Mouse (Mus musculus): ENCODE data around the gene Nsun7. TPM values are rescaled to one million over a fixed set of nuclear protein-coding genes. Genes with fewer than 3 reads are reported as not detected.

The Nsun7 gene
- polyA plus RNA-seq (2012; rRNA removed): 0.02 and 0.04 TPM in 2 replicates

DNA sequence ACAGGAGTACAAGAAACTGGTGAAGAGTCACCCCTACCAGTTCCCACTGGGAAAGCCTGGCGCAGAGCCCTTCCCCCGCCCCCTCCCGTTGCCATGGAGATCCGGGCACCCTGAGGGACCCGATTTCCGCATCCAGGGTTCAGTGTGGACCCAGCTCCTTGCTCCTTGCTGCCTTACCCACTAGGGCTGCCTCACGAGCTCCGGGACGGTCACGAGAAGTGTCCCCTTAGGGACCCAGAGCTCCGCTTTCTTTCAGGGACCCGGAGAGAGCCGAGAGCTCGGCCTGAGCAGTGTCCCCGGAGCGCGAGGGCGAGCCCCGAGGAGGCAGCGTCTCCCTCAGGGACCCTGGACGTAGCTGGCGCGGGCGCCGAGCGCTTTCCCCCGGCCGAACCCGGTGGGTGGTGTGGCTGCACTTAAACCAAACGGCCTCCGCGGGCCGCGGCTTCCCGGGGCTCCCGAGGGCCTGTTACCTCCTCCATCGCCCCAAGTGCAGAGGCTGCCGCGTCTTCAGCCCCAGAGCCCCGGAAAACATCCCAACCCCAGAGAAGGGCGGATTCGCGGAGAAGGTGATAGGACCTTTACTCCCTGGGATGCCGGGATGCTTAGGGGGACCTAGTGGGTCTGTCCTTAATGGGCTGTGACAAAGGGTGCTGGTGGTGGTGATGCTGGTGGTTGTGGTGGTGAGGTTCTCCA is at the start of gene Nsun7:
Gene Nsun7, plus strand, starts transcription at position 142 of the 693 bp plus-strand sequence.
- peak within 1 kb of the TSS; percentile 39; the same call in 1 of the 2 replicates for H3K4me3 ChIP-seq (ENCODE audit: extremely low read depth, insufficient read depth, insufficient read length)
- DNase-seq (ENCODE audit: low read depth in 1 of 2, low spot score in 2 of 2): peak in 1 of 2 experiments; percentile 7
- H3K4me1 ChIP-seq (ENCODE audit: control insufficient read depth, insufficient read depth, insufficient read length): 0 out of 2 replicates have a peak, but pooled peaks cover 2% of the 10 kb centered on the region
- no peak within 1 kb of the TSS for H3K27ac ChIP-seq (ENCODE audit: insufficient read depth, low read length)
- WGBS: 5% methylated on average over 44 of the region's 44 CpGs
- H3K27me3 ChIP-seq (ENCODE audit: control insufficient read depth, insufficient read depth, low read length): peaks cover 4% of the 10 kb centered on the region; the same call in 1 of the 2 replicates
- TF ChIP-seq CTCF (IDR thresholded peaks at IDR 0.05; ENCODE audit: extremely low read depth, insufficient read depth, insufficient read length, insufficient replicate concordance) (no peak), POLR2A (IDR thresholded peaks at IDR 0.05; ENCODE audit: low read depth, low read length) (no peak)
- H3K36me3 ChIP-seq (ENCODE audit: control insufficient read depth, insufficient read depth, low read length): no peaks in the 10 kb centered on the region

DNA sequence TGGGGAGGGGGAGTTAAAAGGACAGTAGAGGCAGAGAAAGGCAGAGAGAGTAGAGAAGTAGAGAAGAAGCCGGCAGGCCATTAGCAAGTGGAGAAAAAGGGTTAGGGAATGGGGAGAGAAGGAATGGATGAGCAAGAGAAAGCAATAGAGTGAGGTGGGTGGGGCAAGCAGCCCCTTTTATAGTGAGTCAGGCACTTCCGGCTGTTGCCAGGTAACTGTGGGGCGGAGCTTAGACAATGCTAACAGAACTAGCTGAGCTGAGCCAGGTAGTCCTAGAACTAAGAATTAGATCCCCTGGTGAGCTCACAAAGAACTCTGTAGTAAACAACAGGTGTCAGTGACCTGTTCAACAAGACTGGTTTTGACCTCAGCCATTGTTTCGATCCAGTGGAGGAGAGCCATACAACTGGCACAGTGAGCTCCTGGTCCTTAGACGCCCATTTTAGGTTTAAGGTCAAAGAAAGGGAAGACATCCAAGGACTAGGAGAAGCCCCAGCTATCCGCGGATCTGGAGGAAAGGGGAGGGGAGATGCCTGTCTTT is 45.2 kb upstream of the Nsun7 start:
- H3K27ac ChIP-seq (ENCODE audit: insufficient read depth, low read length): no peak overlapping the region
- no peak overlapping the region for H3K4me3 ChIP-seq (ENCODE audit: extremely low read depth, insufficient read depth, insufficient read length)
- 84% methylated on average over 7 of the region's 7 CpGs for WGBS
- no peaks in the 10 kb centered on the region for H3K4me1 ChIP-seq (ENCODE audit: control insufficient read depth, insufficient read depth, insufficient read length)
- no peaks in the 10 kb centered on the region for H3K36me3 ChIP-seq (ENCODE audit: control insufficient read depth, insufficient read depth, low read length)
- TF ChIP-seq CTCF (IDR thresholded peaks at IDR 0.05; ENCODE audit: extremely low read depth, insufficient read depth, insufficient read length, insufficient replicate concordance) (no peak), POLR2A (IDR thresholded peaks at IDR 0.05; ENCODE audit: low read depth, low read length) (no peak)
- H3K27me3 ChIP-seq (ENCODE audit: control insufficient read depth, insufficient read depth, low read length): no peaks in the 10 kb centered on the region
- DNase-seq (ENCODE audit: low read depth in 1 of 2, low spot score in 2 of 2): no peak

DNA sequence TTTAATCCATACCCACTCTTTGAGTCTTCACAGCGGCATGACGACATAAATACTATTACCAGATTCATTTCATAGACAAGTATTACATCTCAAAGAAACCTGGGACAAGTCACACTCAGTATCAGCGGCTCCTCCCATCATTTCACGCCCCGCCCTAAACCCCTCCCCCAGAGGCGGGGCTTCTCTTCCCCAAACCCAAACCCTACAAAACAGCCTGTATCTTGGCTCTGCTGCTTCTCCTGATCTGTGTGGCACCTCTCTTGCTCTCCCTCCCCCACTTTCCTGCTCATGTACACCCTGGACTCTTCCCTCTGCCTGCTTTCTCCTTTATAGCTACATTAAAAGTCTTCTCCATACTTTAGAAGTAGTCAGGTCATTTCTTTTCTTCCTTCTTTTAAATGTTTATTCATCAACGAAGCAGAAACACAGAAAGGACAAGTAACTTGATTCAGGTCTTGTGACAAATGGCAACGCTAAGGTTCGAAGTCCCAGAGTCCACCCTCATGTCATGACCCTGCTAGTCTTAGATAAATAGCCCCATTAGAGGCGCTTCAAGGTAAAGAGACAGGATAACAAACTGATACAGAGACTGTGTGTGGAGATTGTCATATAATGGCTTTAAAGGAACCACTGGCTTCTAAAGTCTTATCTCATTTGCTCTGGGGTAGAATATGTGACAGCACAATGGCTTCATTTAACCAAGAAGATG is 44.0 kb upstream of the Nsun7 start:
- H3K36me3 ChIP-seq (ENCODE audit: control insufficient read depth, insufficient read depth, low read length): no peaks in the 10 kb centered on the region
- H3K27ac ChIP-seq (ENCODE audit: insufficient read depth, low read length): no peak overlapping the region
- H3K4me3 ChIP-seq (ENCODE audit: extremely low read depth, insufficient read depth, insufficient read length): no peak overlapping the region
- no peaks in the 10 kb centered on the region for H3K27me3 ChIP-seq (ENCODE audit: control insufficient read depth, insufficient read depth, low read length)
- no peaks in the 10 kb centered on the region for H3K4me1 ChIP-seq (ENCODE audit: control insufficient read depth, insufficient read depth, insufficient read length)
- 78% methylated on average over 10 of the region's 10 CpGs for WGBS
- TF ChIP-seq CTCF (IDR thresholded peaks at IDR 0.05; ENCODE audit: extremely low read depth, insufficient read depth, insufficient read length, insufficient replicate concordance): no peak
- no peak for TF ChIP-seq POLR2A (IDR thresholded peaks at IDR 0.05; ENCODE audit: low read depth, low read length)
- DNase-seq (ENCODE audit: low read depth in 1 of 2, low spot score in 2 of 2): no peak

DNA sequence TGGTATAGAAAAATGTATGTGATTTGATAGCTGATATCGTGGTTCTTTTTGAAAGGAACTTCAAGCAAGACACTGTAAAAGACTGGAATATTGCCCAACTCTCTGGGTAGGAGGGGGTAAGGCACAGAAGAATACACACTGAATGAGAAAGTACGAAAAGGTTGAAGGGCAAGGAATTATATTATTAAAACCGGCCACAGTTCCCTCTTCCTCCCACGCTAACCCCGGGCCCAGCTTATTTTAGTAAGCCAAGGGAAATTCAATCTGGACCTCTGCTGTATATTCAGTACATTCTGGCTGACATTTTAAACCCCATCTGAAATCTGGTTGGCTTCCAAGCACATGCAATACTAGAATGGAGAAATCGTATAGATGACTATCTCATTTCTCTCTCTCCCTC is 40.0 kb upstream of the Nsun7 start:
- H3K4me3 ChIP-seq (ENCODE audit: extremely low read depth, insufficient read depth, insufficient read length): no peak overlapping the region
- H3K4me1 ChIP-seq (ENCODE audit: control insufficient read depth, insufficient read depth, insufficient read length): no peaks in the 10 kb centered on the region
- TF ChIP-seq POLR2A (IDR thresholded peaks at IDR 0.05; ENCODE audit: low read depth, low read length): no peak
- TF ChIP-seq CTCF (IDR thresholded peaks at IDR 0.05; ENCODE audit: extremely low read depth, insufficient read depth, insufficient read length, insufficient replicate concordance): no peak
- no peaks in the 10 kb centered on the region for H3K36me3 ChIP-seq (ENCODE audit: control insufficient read depth, insufficient read depth, low read length)
- 69% methylated on average over 6 of the region's 6 CpGs for WGBS
- H3K27me3 ChIP-seq (ENCODE audit: control insufficient read depth, insufficient read depth, low read length): no peaks in the 10 kb centered on the region
- no peak overlapping the region for H3K27ac ChIP-seq (ENCODE audit: insufficient read depth, low read length)
- DNase-seq (ENCODE audit: low read depth in 1 of 2, low spot score in 2 of 2): no peak

DNA sequence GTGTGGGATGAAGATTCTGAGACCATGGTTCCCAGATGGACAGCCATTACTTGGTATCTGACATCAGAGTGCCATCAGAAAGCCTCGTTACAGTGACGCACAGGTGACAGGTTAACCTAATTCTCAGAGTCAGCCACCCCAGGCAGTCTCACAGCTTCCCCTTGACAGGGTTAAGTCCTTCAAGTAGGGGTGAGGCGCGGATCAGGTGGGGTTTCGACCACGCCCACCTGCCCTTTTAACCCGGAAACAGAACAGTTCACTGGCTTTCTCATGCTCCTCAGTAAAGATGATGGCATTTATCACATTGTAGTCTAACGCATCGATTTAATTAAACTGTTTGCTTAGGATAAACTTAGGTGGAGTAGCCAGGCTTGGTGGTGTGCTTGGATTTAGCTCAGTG is 39.1 kb upstream of the Nsun7 start:
- TF ChIP-seq CTCF (IDR thresholded peaks at IDR 0.05; ENCODE audit: extremely low read depth, insufficient read depth, insufficient read length, insufficient replicate concordance) (no peak), POLR2A (IDR thresholded peaks at IDR 0.05; ENCODE audit: low read depth, low read length) (no peak)
- no peak for DNase-seq (ENCODE audit: low read depth in 1 of 2, low spot score in 2 of 2)
- Histone ChIP-seq H3K4me1 (ENCODE audit: control insufficient read depth, insufficient read depth, insufficient read length) (no peaks in the 10 kb centered on the region), H3K27me3 (ENCODE audit: control insufficient read depth, insufficient read depth, low read length) (no peaks in the 10 kb centered on the region), H3K27ac (ENCODE audit: insufficient read depth, low read length) (no peak overlapping the region), H3K36me3 (ENCODE audit: control insufficient read depth, insufficient read depth, low read length) (no peaks in the 10 kb centered on the region), H3K4me3 (ENCODE audit: extremely low read depth, insufficient read depth, insufficient read length) (no peak overlapping the region)
- 89% methylated on average over 9 of the region's 9 CpGs for WGBS

DNA sequence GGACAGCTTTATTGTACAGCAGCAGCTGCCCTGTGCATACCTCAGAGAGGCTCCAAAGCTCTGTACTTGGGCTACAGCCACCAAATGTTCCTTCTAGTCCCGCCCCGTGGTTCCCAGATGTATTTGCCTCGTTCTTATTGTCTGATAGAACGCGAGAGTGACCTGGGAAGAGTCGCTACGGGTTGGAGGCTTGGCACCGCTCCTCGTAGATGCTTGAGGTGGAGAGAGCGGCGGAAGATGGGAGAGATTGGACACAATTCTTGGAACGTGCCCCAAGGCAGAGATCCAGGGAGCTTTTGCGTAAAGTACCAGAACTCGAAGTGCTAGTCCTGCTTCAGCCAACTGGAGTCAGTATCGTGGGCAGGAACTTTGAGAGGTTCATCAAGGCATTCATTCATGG is 36.8 kb upstream of the Nsun7 start:
- no peak for DNase-seq (ENCODE audit: low read depth in 1 of 2, low spot score in 2 of 2)
- TF ChIP-seq POLR2A (IDR thresholded peaks at IDR 0.05; ENCODE audit: low read depth, low read length): no peak
- no peak for TF ChIP-seq CTCF (IDR thresholded peaks at IDR 0.05; ENCODE audit: extremely low read depth, insufficient read depth, insufficient read length, insufficient replicate concordance)
- H3K4me1 ChIP-seq (ENCODE audit: control insufficient read depth, insufficient read depth, insufficient read length): no peaks in the 10 kb centered on the region
- no peak overlapping the region for H3K27ac ChIP-seq (ENCODE audit: insufficient read depth, low read length)
- no peaks in the 10 kb centered on the region for H3K27me3 ChIP-seq (ENCODE audit: control insufficient read depth, insufficient read depth, low read length)
- no peak overlapping the region for H3K4me3 ChIP-seq (ENCODE audit: extremely low read depth, insufficient read depth, insufficient read length)
- H3K36me3 ChIP-seq (ENCODE audit: control insufficient read depth, insufficient read depth, low read length): no peaks in the 10 kb centered on the region
- WGBS: 94% methylated on average over 15 of the region's 15 CpGs

All from spleen, adult 2 months (tissue).